Mouse (Mus musculus): ENCODE data around the gene Gm28778. TPM values are rescaled to one million over a fixed set of nuclear protein-coding genes. Genes with fewer than 3 reads are reported as not detected.

Gene Gm28778
- total RNA-seq, 2 experiments from 2014 or later = not detected

Other genes with a start within 250 kb of the Gm28778 start
- 1 to 10 TPM; 1.2 to 1.3 TPM for gene Mstn, start 235.5 kb upstream of the Gm28778 start, total RNA-seq (2021)
- not detected for gene 1700019A02Rik, start 109.5 kb upstream of the Gm28778 start, total RNA-seq (2021)
- gene Pms1, start 93 bp upstream of the Gm28778 start, total RNA-seq (2021) = 10 to 100 TPM; 10.1 to 13.8 TPM
- 10 to 100 TPM; 12.1 to 13.3 TPM for gene Ormdl1, start within 50 bp of the Gm28778 start, total RNA-seq (2021)
- gene Osgepl1, start 16.5 kb downstream of the Gm28778 start, total RNA-seq (2021) = 10 to 100 TPM; 15.2 to 17.2 TPM
- not detected for gene Asdurf, start 55.5 kb downstream of the Gm28778 start, total RNA-seq (2021)
- gene Gm28551, start 55.6 kb downstream of the Gm28778 start, total RNA-seq (2021) = under 1 TPM; 0.34 to 0.54 TPM
- 10 to 100 TPM; 38.7 to 40.7 TPM for gene Asnsd1, start 55.6 kb downstream of the Gm28778 start, total RNA-seq (2021)